Mouse (Mus musculus): ENCODE measurements around the gene Hscb. TPM values are rescaled to one million over a fixed set of nuclear protein-coding genes. Genes with fewer than 3 reads are reported as not detected.

Gene Hscb
- polyA plus RNA-seq, 1 experiment from 2014 or later, result 21.4 TPM

GRCm38 (mm10) chr5:110873160-110873559, 33.6 kb upstream of the Hscb start:
- H3K9ac ChIP-seq (ENCODE audit: low read length), result no peak overlapping the region
- WGBS, result 85% methylated on average over 6 of the region's 6 CpGs
- ATAC-seq (ENCODE audit: insufficient read depth, low FRiP score, low TSS enrichment) (no peak), DNase-seq (ENCODE audit: low spot score) (no peak)
- no peak overlapping the region for H3K27ac ChIP-seq (ENCODE audit: low read depth, low read length)
- H3K27me3 ChIP-seq (ENCODE audit: control insufficient read depth, insufficient read depth, low read length), result no peaks in the 10 kb centered on the region
- H3K4me3 ChIP-seq (ENCODE audit: low read depth, low read length), result no peak overlapping the region
- no peak overlapping the region for H3K4me2 ChIP-seq (ENCODE audit: low read depth)
- no peaks in the 10 kb centered on the region for H3K9me3 ChIP-seq (ENCODE audit: control insufficient read depth, low read length)
- H3K4me1 ChIP-seq (ENCODE audit: control insufficient read depth, insufficient read depth, low read length), result no peaks in the 10 kb centered on the region
- H3K36me3 ChIP-seq (ENCODE audit: control insufficient read depth, insufficient read depth, low read length), result no peaks in the 10 kb centered on the region

- no peak for DNase-seq (ENCODE audit: low spot score)
- no peak overlapping the region for H3K9ac ChIP-seq (ENCODE audit: low read length)
- no peaks in the 10 kb centered on the region for H3K27me3 ChIP-seq (ENCODE audit: control insufficient read depth, insufficient read depth, low read length)
- no peak for ATAC-seq (ENCODE audit: insufficient read depth, low FRiP score, low TSS enrichment)
- no peak overlapping the region for H3K4me3 ChIP-seq (ENCODE audit: low read depth, low read length)
- 67% methylated on average over 8 of the region's 8 CpGs for WGBS
- no peaks in the 10 kb centered on the region for H3K9me3 ChIP-seq (ENCODE audit: control insufficient read depth, low read length)
- no peak overlapping the region for H3K27ac ChIP-seq (ENCODE audit: low read depth, low read length)
- H3K36me3 ChIP-seq (ENCODE audit: control insufficient read depth, insufficient read depth, low read length), result no peaks in the 10 kb centered on the region
- H3K4me1 ChIP-seq (ENCODE audit: control insufficient read depth, insufficient read depth, low read length), result no peaks in the 10 kb centered on the region
- H3K4me2 ChIP-seq (ENCODE audit: low read depth), result no peak overlapping the region
Observed at GRCm38 (mm10) chr5:110869242-110869669, 29.7 kb upstream of the Hscb start.

GRCm38 (mm10) chr5:110868460-110868859, 28.9 kb upstream of the Hscb start:
- ATAC-seq (ENCODE audit: insufficient read depth, low FRiP score, low TSS enrichment) (no peak), DNase-seq (ENCODE audit: low spot score) (no peak)
- no peak overlapping the region for H3K9ac ChIP-seq (ENCODE audit: low read length)
- H3K4me1 ChIP-seq (ENCODE audit: control insufficient read depth, insufficient read depth, low read length), result no peaks in the 10 kb centered on the region
- H3K4me3 ChIP-seq (ENCODE audit: low read depth, low read length), result no peak overlapping the region
- no peaks in the 10 kb centered on the region for H3K27me3 ChIP-seq (ENCODE audit: control insufficient read depth, insufficient read depth, low read length)
- no peak overlapping the region for H3K4me2 ChIP-seq (ENCODE audit: low read depth)
- no peaks in the 10 kb centered on the region for H3K36me3 ChIP-seq (ENCODE audit: control insufficient read depth, insufficient read depth, low read length)
- H3K27ac ChIP-seq (ENCODE audit: low read depth, low read length), result no peak overlapping the region
- no peaks in the 10 kb centered on the region for H3K9me3 ChIP-seq (ENCODE audit: control insufficient read depth, low read length)
- 89% methylated on average over 4 of the region's 4 CpGs for WGBS

- Histone ChIP-seq H3K27me3 (ENCODE audit: control insufficient read depth, insufficient read depth, low read length) (no peaks in the 10 kb centered on the region), H3K4me3 (ENCODE audit: low read depth, low read length) (no peak overlapping the region), H3K9ac (ENCODE audit: low read length) (no peak overlapping the region), H3K4me1 (ENCODE audit: control insufficient read depth, insufficient read depth, low read length) (no peaks in the 10 kb centered on the region), H3K36me3 (ENCODE audit: control insufficient read depth, insufficient read depth, low read length) (0 out of 2 replicates have a peak, but pooled peaks cover 4% of the 10 kb centered on the region), H3K9me3 (ENCODE audit: control insufficient read depth, low read length) (no peaks in the 10 kb centered on the region), H3K4me2 (ENCODE audit: low read depth) (no peak overlapping the region), H3K27ac (ENCODE audit: low read depth, low read length) (no peak overlapping the region)
- 88% methylated on average over 5 of the region's 5 CpGs for WGBS
- DNase-seq (ENCODE audit: low spot score), result no peak
- no peak for ATAC-seq (ENCODE audit: insufficient read depth, low FRiP score, low TSS enrichment)
Observed at GRCm38 (mm10) chr5:110860445-110860844, 20.9 kb upstream of the Hscb start.

- DNase-seq (ENCODE audit: low spot score) (no peak), ATAC-seq (ENCODE audit: insufficient read depth, low FRiP score, low TSS enrichment) (no peak)
- no peaks in the 10 kb centered on the region for H3K9me3 ChIP-seq (ENCODE audit: control insufficient read depth, low read length)
- H3K4me2 ChIP-seq (ENCODE audit: low read depth), result no peak overlapping the region
- no peaks in the 10 kb centered on the region for H3K4me1 ChIP-seq (ENCODE audit: control insufficient read depth, insufficient read depth, low read length)
- no peak overlapping the region for H3K27ac ChIP-seq (ENCODE audit: low read depth, low read length)
- 65% methylated on average over 13 of the region's 13 CpGs for WGBS
- no peak overlapping the region for H3K4me3 ChIP-seq (ENCODE audit: low read depth, low read length)
- no peaks in the 10 kb centered on the region for H3K27me3 ChIP-seq (ENCODE audit: control insufficient read depth, insufficient read depth, low read length)
- no peak overlapping the region for H3K9ac ChIP-seq (ENCODE audit: low read length)
- 0 out of 2 replicates have a peak, but pooled peaks cover 4% of the 10 kb centered on the region for H3K36me3 ChIP-seq (ENCODE audit: control insufficient read depth, insufficient read depth, low read length)
Observed at GRCm38 (mm10) chr5:110859013-110859650, 19.6 kb upstream of the Hscb start.

- WGBS, result 83% methylated on average over 5 of the region's 5 CpGs
- H3K4me1 ChIP-seq (ENCODE audit: control insufficient read depth, insufficient read depth, low read length), result no peaks in the 10 kb centered on the region
- no peak overlapping the region for H3K9ac ChIP-seq (ENCODE audit: low read length)
- H3K27me3 ChIP-seq (ENCODE audit: control insufficient read depth, insufficient read depth, low read length), result no peaks in the 10 kb centered on the region
- no peak overlapping the region for H3K4me3 ChIP-seq (ENCODE audit: low read depth, low read length)
- H3K4me2 ChIP-seq (ENCODE audit: low read depth), result no peak overlapping the region
- 0 out of 2 replicates have a peak, but pooled peaks cover 4% of the 10 kb centered on the region for H3K36me3 ChIP-seq (ENCODE audit: control insufficient read depth, insufficient read depth, low read length)
- no peaks in the 10 kb centered on the region for H3K9me3 ChIP-seq (ENCODE audit: control insufficient read depth, low read length)
- H3K27ac ChIP-seq (ENCODE audit: low read depth, low read length), result no peak overlapping the region
- no peak for DNase-seq (ENCODE audit: low spot score)
- no peak for ATAC-seq (ENCODE audit: insufficient read depth, low FRiP score, low TSS enrichment)
Observed at GRCm38 (mm10) chr5:110857091-110857490, 17.5 kb upstream of the Hscb start.

GRCm38 (mm10) chr5:110852990-110853389, 13.4 kb upstream of the Hscb start:
- Histone ChIP-seq H3K9ac (ENCODE audit: low read length) (no peak overlapping the region), H3K4me2 (ENCODE audit: low read depth) (no peak overlapping the region), H3K27ac (ENCODE audit: low read depth, low read length) (no peak overlapping the region), H3K27me3 (ENCODE audit: control insufficient read depth, insufficient read depth, low read length) (no peaks in the 10 kb centered on the region), H3K4me3 (ENCODE audit: low read depth, low read length) (no peak overlapping the region), H3K9me3 (ENCODE audit: control insufficient read depth, low read length) (no peaks in the 10 kb centered on the region), H3K36me3 (ENCODE audit: control insufficient read depth, insufficient read depth, low read length) (no peaks in the 10 kb centered on the region; the same call in 1 of the 2 replicates), H3K4me1 (ENCODE audit: control insufficient read depth, insufficient read depth, low read length) (no peaks in the 10 kb centered on the region)
- 88% methylated on average over 1 of the region's 1 CpGs for WGBS
- DNase-seq (ENCODE audit: low spot score) (no peak), ATAC-seq (ENCODE audit: insufficient read depth, low FRiP score, low TSS enrichment) (no peak)

- H3K4me3 ChIP-seq (ENCODE audit: low read depth, low read length), result no peak overlapping the region
- no peaks in the 10 kb centered on the region for H3K27me3 ChIP-seq (ENCODE audit: control insufficient read depth, insufficient read depth, low read length)
- 92% methylated on average over 14 of the region's 14 CpGs for WGBS
- H3K9me3 ChIP-seq (ENCODE audit: control insufficient read depth, low read length), result no peaks in the 10 kb centered on the region
- no peak overlapping the region for H3K9ac ChIP-seq (ENCODE audit: low read length)
- H3K4me2 ChIP-seq (ENCODE audit: low read depth), result no peak overlapping the region
- no peak overlapping the region for H3K27ac ChIP-seq (ENCODE audit: low read depth, low read length)
- peaks cover 2% of the 10 kb centered on the region; the same call in 1 of the 2 replicates for H3K36me3 ChIP-seq (ENCODE audit: control insufficient read depth, insufficient read depth, low read length)
- no peak for ATAC-seq (ENCODE audit: insufficient read depth, low FRiP score, low TSS enrichment)
- 0 out of 2 replicates have a peak, but pooled peaks cover 2% of the 10 kb centered on the region for H3K4me1 ChIP-seq (ENCODE audit: control insufficient read depth, insufficient read depth, low read length)
- DNase-seq (ENCODE audit: low spot score), result no peak
Observed at GRCm38 (mm10) chr5:110841046-110841862, 1.7 kb upstream of the Hscb start.

Measured in neural tube, embryonic 11.5 days (tissue).